Mouse (Mus musculus) stomach, postnatal 0 days (tissue): Measurements from ENCODE around the gene Sema5a. TPM values are rescaled to one million over a fixed set of nuclear protein-coding genes. Genes with fewer than 3 reads are reported as not detected.

Experiments used
- ATAC-seq: fragments of 200-750 bp; cut with Nextera tagmentation; 2 replicates; pipeline ENCODE4 v1.8.0; 2017; ENCODE audit not compliant: low FRiP score, low TSS enrichment
- DNase-seq: peaks from one replicate; pipeline ENCODE4 v3.0.0-alpha.2; 2016; ENCODE audit warnings: low spot score
- H3K27ac ChIP-seq: fragments of 300-500 bp; sonication (generic); replicated peaks from 2 replicates; pipeline ENCODE4 v1.5.1; 2014; ENCODE audit warnings: mild to moderate bottlenecking, control low read depth
- H3K27me3 ChIP-seq: fragments of 300-500 bp; sonication (generic); 2 replicates; pipeline ENCODE4 v1.6.1; 2014; ENCODE audit warnings: low read length; ENCODE audit not compliant: control insufficient read depth, insufficient read depth
- H3K36me3 ChIP-seq: fragments of 300-500 bp; sonication (generic); 2 replicates; pipeline ENCODE4 v1.6.1; 2014; ENCODE audit warnings: low read length, mixed read lengths; ENCODE audit not compliant: control insufficient read depth, insufficient read depth
- H3K4me1 ChIP-seq: fragments of 300-500 bp; sonication (generic); replicated peaks from 2 replicates; pipeline ENCODE4 v1.6.1; 2014; ENCODE audit warnings: antibody characterized with exemption; ENCODE audit not compliant: control insufficient read depth, insufficient read depth
- H3K4me2 ChIP-seq: fragments of 300-500 bp; sonication (generic); replicated peaks from 2 replicates; pipeline ENCODE4 v1.6.1; 2014; ENCODE audit warnings: low read depth, mild to moderate bottlenecking, control low read depth, moderate library complexity
- H3K4me3 ChIP-seq: fragments of 300-500 bp; sonication (generic); 2 replicates; pipeline ENCODE4 v1.5.1; 2014; ENCODE audit warnings: low read depth, low read length, control low read depth
- H3K9ac ChIP-seq: fragments of 300-500 bp; sonication (generic); 2 replicates; pipeline ENCODE4 v1.6.1; 2014; ENCODE audit warnings: mild to moderate bottlenecking, low read length, control low read depth, mixed read lengths
- H3K9me3 ChIP-seq: fragments of 300-500 bp; sonication (generic); 2 replicates; pipeline ENCODE4 v1.6.1; 2016; ENCODE audit warnings: low read length; ENCODE audit not compliant: control insufficient read depth
- CTCF ChIP-seq: IDR thresholded peaks from 2 replicates; pipeline ENCODE4 v1.5.1; 2016; ENCODE audit warnings: antibody characterized with exemption, low read depth, mild to moderate bottlenecking, moderate library complexity
- EP300 ChIP-seq: optimal IDR thresholded peaks from 2 replicates; pipeline ENCODE3; 2016; ENCODE audit warnings: antibody characterized with exemption
- WGBS: fragments of 180-500 bp; shearing (Covaris S2); extraction: QIAGEN DNeasy Blood & Tissue Kit; methylation state at CpG from one replicate; pipeline ENCODE4 v1.1.7; 2014; 5-methylcytosine and 5-hydroxymethylcytosine counted together
- polyA plus RNA-seq: library from polyadenylated mRNA; unstranded; fragments of >200 nt; fragmentation: Nextera tagmentation; extraction: Ambion mirVana; gene quantifications from 2 replicates; pipeline ENCODE4 v1.2.1, GENCODE M21; 2015

Sema5a gene
- polyA plus RNA-seq, 1 experiment from 2014 or later: 5.5 TPM

DNA sequence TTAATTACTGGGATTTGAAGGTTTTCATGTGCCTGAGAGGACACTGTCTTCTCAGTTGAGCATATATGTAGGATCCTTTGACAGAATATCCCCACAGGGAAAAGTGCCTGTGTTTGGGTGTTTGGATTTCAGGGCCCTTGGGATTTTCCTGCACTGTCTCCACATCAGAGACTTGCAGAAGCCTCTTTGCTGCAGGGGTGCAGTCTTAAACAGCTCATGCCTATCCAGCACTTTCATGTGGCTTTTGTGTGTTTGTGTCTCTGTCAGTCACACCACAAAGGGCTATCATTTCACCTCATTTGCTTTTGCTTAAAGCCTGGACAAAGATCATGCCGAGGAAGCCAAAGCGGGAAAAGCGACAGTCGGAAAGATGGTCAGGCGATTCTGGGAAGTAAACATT lies 108.9 kb downstream of the Sema5a start:
- no peaks in the 10 kb centered on the region for H3K9me3 ChIP-seq
- H3K4me1 ChIP-seq: no peaks in the 10 kb centered on the region
- no peak overlapping the region for H3K4me2 ChIP-seq
- no peak for DNase-seq
- H3K27me3 ChIP-seq: no peaks in the 10 kb centered on the region
- WGBS: 37% methylated on average over 5 of the region's 5 CpGs
- H3K9ac ChIP-seq: no peak overlapping the region
- H3K36me3 ChIP-seq: no peaks in the 10 kb centered on the region
- ATAC-seq: no peak
- TF ChIP-seq CTCF: no peak
- TF ChIP-seq EP300: no peak
- no peak overlapping the region for H3K4me3 ChIP-seq
- H3K27ac ChIP-seq: peak overlapping the region; percentile 35; the same call in 1 of the 2 replicates

GRCm38 (mm10) chr15:32356805-32357204 lies 112.2 kb downstream of the Sema5a start:
- 67% methylated on average over 5 of the region's 5 CpGs for WGBS

GRCm38 (mm10) chr15:32367841-32368240 lies 123.2 kb downstream of the Sema5a start:
- H3K4me3 ChIP-seq: no peak overlapping the region
- H3K27me3 ChIP-seq: no peaks in the 10 kb centered on the region
- no peak overlapping the region for H3K9ac ChIP-seq
- DNase-seq: no peak
- no peaks in the 10 kb centered on the region for H3K9me3 ChIP-seq
- H3K36me3 ChIP-seq: no peaks in the 10 kb centered on the region
- TF ChIP-seq EP300 (no peak), CTCF (no peak)
- 61% methylated on average over 4 of the region's 4 CpGs for WGBS
- no peaks in the 10 kb centered on the region for H3K4me1 ChIP-seq
- no peak for ATAC-seq
- H3K4me2 ChIP-seq: no peak overlapping the region
- no peak overlapping the region for H3K27ac ChIP-seq

More at GRCm38 (mm10) chr15:32356805-32357204, 112.2 kb downstream of the Sema5a start:
- DNase-seq: no peak
- ATAC-seq: no peak
- no peaks in the 10 kb centered on the region for H3K4me1 ChIP-seq
- no peak overlapping the region for H3K4me3 ChIP-seq
- H3K36me3 ChIP-seq: no peaks in the 10 kb centered on the region
- H3K4me2 ChIP-seq: no peak overlapping the region
- H3K27me3 ChIP-seq: no peaks in the 10 kb centered on the region
- H3K27ac ChIP-seq: no peak overlapping the region
- TF ChIP-seq EP300 (no peak), CTCF (no peak)
- no peak overlapping the region for H3K9ac ChIP-seq
- H3K9me3 ChIP-seq: no peaks in the 10 kb centered on the region

GRCm38 (mm10) chr15:32370914-32371313 lies 126.3 kb downstream of the Sema5a start:
- no peaks in the 10 kb centered on the region for H3K36me3 ChIP-seq
- H3K9ac ChIP-seq: no peak overlapping the region
- ATAC-seq: no peak
- no peak overlapping the region for H3K4me3 ChIP-seq
- no peaks in the 10 kb centered on the region for H3K9me3 ChIP-seq
- DNase-seq: no peak
- TF ChIP-seq EP300 (no peak), CTCF (no peak)
- H3K27me3 ChIP-seq: no peaks in the 10 kb centered on the region
- no peaks in the 10 kb centered on the region for H3K4me1 ChIP-seq
- H3K4me2 ChIP-seq: no peak overlapping the region
- WGBS: 87% methylated on average over 6 of the region's 6 CpGs
- H3K27ac ChIP-seq: no peak overlapping the region

- TF ChIP-seq EP300: no peak
- no peak for TF ChIP-seq CTCF
- no peak overlapping the region for H3K9ac ChIP-seq
- 51% methylated on average over 6 of the region's 6 CpGs for WGBS
- no peak overlapping the region for H3K4me2 ChIP-seq
- DNase-seq (no peak), ATAC-seq (no peak)
- no peaks in the 10 kb centered on the region for H3K27me3 ChIP-seq
- no peaks in the 10 kb centered on the region for H3K36me3 ChIP-seq
- H3K4me3 ChIP-seq: no peak overlapping the region
- no peaks in the 10 kb centered on the region for H3K9me3 ChIP-seq
- no peak overlapping the region for H3K27ac ChIP-seq
- H3K4me1 ChIP-seq: no peaks in the 10 kb centered on the region
These were observed 126.8 kb downstream of the Sema5a start for GRCm38 (mm10) chr15:32371385-32371784.

DNA sequence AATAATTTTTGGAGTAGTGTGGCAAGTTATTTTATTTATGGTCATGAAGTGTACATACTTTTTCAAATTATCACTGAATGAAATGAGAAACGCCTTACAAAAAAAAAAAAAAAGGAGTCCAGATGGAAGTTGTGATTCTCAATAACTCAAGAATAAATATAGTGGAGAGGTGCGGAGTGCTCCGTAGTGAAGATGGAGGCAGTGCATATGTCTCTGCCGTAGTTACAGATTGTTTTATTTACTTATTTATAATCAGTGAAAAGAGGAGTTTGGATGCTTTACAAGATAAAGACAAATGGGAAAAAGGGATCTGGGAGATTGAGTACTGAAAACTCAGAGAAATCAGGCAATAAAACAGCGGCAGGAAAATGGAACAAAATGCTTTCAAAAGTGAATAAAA lies 131.7 kb downstream of the Sema5a start:
- Histone ChIP-seq H3K9me3 (no peaks in the 10 kb centered on the region), H3K4me1 (no peaks in the 10 kb centered on the region), H3K4me3 (no peak overlapping the region), H3K27me3 (no peaks in the 10 kb centered on the region), H3K9ac (no peak overlapping the region), H3K27ac (no peak overlapping the region), H3K36me3 (no peaks in the 10 kb centered on the region), H3K4me2 (no peak overlapping the region)
- no peak for ATAC-seq
- no peak for TF ChIP-seq EP300
- no peak for TF ChIP-seq CTCF
- 67% methylated on average over 5 of the region's 5 CpGs for WGBS
- no peak for DNase-seq
